Mouse (Mus musculus) neural tube, embryonic 12.5 days (tissue): ENCODE data around the gene Fiz1. TPM values are rescaled to one million over a fixed set of nuclear protein-coding genes. Genes with fewer than 3 reads are reported as not detected.

ENCODE experiments used
- ATAC-seq: fragments of 200-750 bp; cut with Nextera tagmentation; 2 replicates; pipeline ENCODE4 v1.8.0; 2017; ENCODE audit warnings: low read depth, mild to moderate bottlenecking, moderate TSS enrichment, moderate library complexity; ENCODE audit not compliant: low FRiP score
- H3K27ac ChIP-seq: fragments of 300-500 bp; sonication (generic); 2 replicates; pipeline ENCODE4 v1.5.1; 2016
- H3K27me3 ChIP-seq: fragments of 300-500 bp; sonication (generic); replicated peaks from 2 replicates; pipeline ENCODE4 v1.6.1; 2016; ENCODE audit warnings: mild to moderate bottlenecking
- H3K36me3 ChIP-seq: fragments of 300-500 bp; sonication (generic); 2 replicates; pipeline ENCODE4 v1.6.1; 2016; ENCODE audit warnings: mild to moderate bottlenecking
- H3K4me1 ChIP-seq: fragments of 300-500 bp; sonication (generic); 2 replicates; pipeline ENCODE4 v1.6.1; 2016
- H3K4me2 ChIP-seq: fragments of 300-500 bp; sonication (generic); replicated peaks from 2 replicates; pipeline ENCODE4 v1.6.1; 2016; ENCODE audit warnings: mild to moderate bottlenecking
- H3K4me3 ChIP-seq: fragments of 300-500 bp; sonication (generic); 2 replicates; pipeline ENCODE4 v1.5.1; 2016
- H3K9ac ChIP-seq: fragments of 300-500 bp; sonication (generic); 2 replicates; pipeline ENCODE4 v1.6.1; 2016; ENCODE audit warnings: mild to moderate bottlenecking
- H3K9me3 ChIP-seq: fragments of 300-500 bp; sonication (generic); 2 replicates; pipeline ENCODE4 v1.6.1; 2016; ENCODE audit warnings: mild to moderate bottlenecking
- WGBS: fragments of 180-500 bp; shearing (Covaris S2); methylation state at CpG from one replicate; pipeline ENCODE4 v1.1.7; 2016; 5-methylcytosine and 5-hydroxymethylcytosine counted together
- polyA plus RNA-seq: library from polyadenylated mRNA; unstranded; fragments of >200 nt; fragmentation: Nextera tagmentation; extraction: Ambion mirVana; gene quantifications from 2 replicates; pipeline ENCODE4 v1.2.1, GENCODE M21; 2016

The Fiz1 gene
- polyA plus RNA-seq, 1 experiment from 2014 or later = 63.3 TPM

- WGBS = 77% methylated on average over 5 of the region's 5 CpGs
- Histone ChIP-seq H3K4me2 (no peak overlapping the region), H3K4me3 (no peak overlapping the region), H3K4me1 (no peaks in the 10 kb centered on the region), H3K27me3 (peaks cover 6% of the 10 kb centered on the region; the same call in 1 of the 2 replicates), H3K9ac (no peak overlapping the region), H3K9me3 (no peaks in the 10 kb centered on the region), H3K27ac (no peak overlapping the region), H3K36me3 (no peaks in the 10 kb centered on the region)
- no peak for ATAC-seq
Measured at GRCm38 (mm10) chr7:4963527-4963926, 51.0 kb downstream of the Fiz1 start.

DNA sequence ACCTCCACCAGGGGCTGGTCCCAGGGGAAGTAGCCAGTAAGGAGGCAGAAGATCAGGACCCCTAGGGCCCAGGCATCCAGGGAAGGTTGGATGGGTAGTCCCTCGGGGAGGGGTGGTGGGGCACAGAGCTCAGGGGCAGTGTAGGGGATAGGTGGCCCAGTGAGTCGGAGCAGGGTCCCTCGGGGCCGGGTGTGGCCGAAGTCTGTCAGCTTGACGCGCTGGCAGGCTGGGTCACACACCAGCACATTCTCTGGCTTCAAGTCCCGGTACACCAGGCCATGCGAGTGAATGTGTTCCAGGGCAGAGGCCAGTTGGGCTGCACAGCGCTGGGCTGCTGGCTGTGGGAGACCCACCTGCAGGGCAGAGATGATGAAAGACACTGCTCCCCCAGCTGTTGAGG is 57.1 kb downstream of the Fiz1 start:
- WGBS = 84% methylated on average over 10 of the region's 10 CpGs

More for the DNA sequence above, 57.1 kb downstream of the Fiz1 start:
- Histone ChIP-seq H3K4me1 (no peaks in the 10 kb centered on the region), H3K36me3 (no peaks in the 10 kb centered on the region), H3K27ac (no peak overlapping the region), H3K4me2 (no peak overlapping the region), H3K9ac (no peak overlapping the region), H3K4me3 (no peak overlapping the region), H3K27me3 (no peaks in the 10 kb centered on the region), H3K9me3 (no peaks in the 10 kb centered on the region)
- no peak for ATAC-seq

Other genes with a start within 250 kb of the Fiz1 start
- gene Fam71e2, start 243.4 kb downstream of the Fiz1 start, polyA plus RNA-seq = not detected in 2 replicates
- 0.34 and 0.51 TPM in 2 replicates for gene Il11, start 231.8 kb downstream of the Fiz1 start, polyA plus RNA-seq
- not detected in 2 replicates for gene Tmem190, start 231.8 kb downstream of the Fiz1 start, polyA plus RNA-seq
- 2.7 and 3.1 TPM in 2 replicates for gene Tmem238, start 225.0 kb downstream of the Fiz1 start, polyA plus RNA-seq
- 311 and 322 TPM in 2 replicates for gene Rpl28, start 221.8 kb downstream of the Fiz1 start, polyA plus RNA-seq
- gene Ube2s, start 202.1 kb downstream of the Fiz1 start, polyA plus RNA-seq = 380 and 386 TPM in 2 replicates
- 6.0 and 6.5 TPM in 2 replicates for gene Shisa7, start 170.0 kb downstream of the Fiz1 start, polyA plus RNA-seq
- 4.8 and 5.4 TPM in 2 replicates for gene Isoc2b, start 144.4 kb downstream of the Fiz1 start, polyA plus RNA-seq
- 0.91 and 0.93 TPM in 2 replicates for gene Isoc2a, start 137.5 kb downstream of the Fiz1 start, polyA plus RNA-seq
- gene Gm36210, start 108.2 kb downstream of the Fiz1 start, polyA plus RNA-seq = 0.29 TPM in 1 of 2 replicates, not detected in the other
- gene Zfp628, start 99.5 kb downstream of the Fiz1 start, polyA plus RNA-seq = 4.4 and 4.5 TPM in 2 replicates
- gene Nat14, start 92.7 kb downstream of the Fiz1 start, polyA plus RNA-seq = 13.0 and 13.7 TPM in 2 replicates
- 2.5 and 3.0 TPM in 2 replicates for gene Ssc5d, start 88.9 kb downstream of the Fiz1 start, polyA plus RNA-seq
- 0.13 TPM in 2 replicates for gene Sbk2, start 50.3 kb downstream of the Fiz1 start, polyA plus RNA-seq
- gene Sbk3, start 43.5 kb downstream of the Fiz1 start, polyA plus RNA-seq = 0.11 TPM in 2 replicates
- 52.4 and 57.5 TPM in 2 replicates for gene Zfp579, start 18.5 kb downstream of the Fiz1 start, polyA plus RNA-seq
- gene Zfp524, start 282 bp downstream of the Fiz1 start, polyA plus RNA-seq = 8.2 and 8.7 TPM in 2 replicates
- 0.26 TPM in 1 of 2 replicates, not detected in the other for gene Gm44973, start 799 bp upstream of the Fiz1 start, polyA plus RNA-seq
- 6.6 and 6.9 TPM in 2 replicates for gene Zfp865, start 5.7 kb upstream of the Fiz1 start, polyA plus RNA-seq
- gene Ccdc106, start 5.9 kb upstream of the Fiz1 start, polyA plus RNA-seq = 14.3 and 17.0 TPM in 2 replicates
- not detected in 2 replicates for gene 4632433K11Rik, start 19.4 kb upstream of the Fiz1 start, polyA plus RNA-seq
- 4.2 and 5.9 TPM in 2 replicates for gene Zfp784, start 23.7 kb upstream of the Fiz1 start, polyA plus RNA-seq
- gene Zfp580, start 36.8 kb upstream of the Fiz1 start, polyA plus RNA-seq = 53.5 and 56.0 TPM in 2 replicates
- gene U2af2, start 47.4 kb upstream of the Fiz1 start, polyA plus RNA-seq = 147 and 163 TPM in 2 replicates
- gene Epn1, start 65.5 kb upstream of the Fiz1 start, polyA plus RNA-seq = 73.4 and 80.5 TPM in 2 replicates
- 0.18 TPM in 1 of 2 replicates, not detected in the other for gene Rfpl4, start 102.3 kb upstream of the Fiz1 start, polyA plus RNA-seq
- 0.27 and 0.38 TPM in 2 replicates for gene Rasl2-9, start 111.3 kb upstream of the Fiz1 start, polyA plus RNA-seq
- 0.01 and 0.08 TPM in 2 replicates for gene Vmn1r55, start 135.0 kb upstream of the Fiz1 start, polyA plus RNA-seq
- gene Vmn1r56, start 182.1 kb upstream of the Fiz1 start, polyA plus RNA-seq = not detected in 2 replicates
- not detected in 2 replicates for gene Vmn1r57, start 203.8 kb upstream of the Fiz1 start, polyA plus RNA-seq